Mouse (Mus musculus): ENCODE measurements around the gene Sag. TPM values are rescaled to one million over a fixed set of nuclear protein-coding genes. Genes with fewer than 3 reads are reported as not detected.
A peak's percentile ranks its signal among the peaks of the same experiment; 100 is the strongest.

Gene Sag
- polyA plus RNA-seq, 1 experiment from 2014 or later = 1.3 TPM

DNA sequence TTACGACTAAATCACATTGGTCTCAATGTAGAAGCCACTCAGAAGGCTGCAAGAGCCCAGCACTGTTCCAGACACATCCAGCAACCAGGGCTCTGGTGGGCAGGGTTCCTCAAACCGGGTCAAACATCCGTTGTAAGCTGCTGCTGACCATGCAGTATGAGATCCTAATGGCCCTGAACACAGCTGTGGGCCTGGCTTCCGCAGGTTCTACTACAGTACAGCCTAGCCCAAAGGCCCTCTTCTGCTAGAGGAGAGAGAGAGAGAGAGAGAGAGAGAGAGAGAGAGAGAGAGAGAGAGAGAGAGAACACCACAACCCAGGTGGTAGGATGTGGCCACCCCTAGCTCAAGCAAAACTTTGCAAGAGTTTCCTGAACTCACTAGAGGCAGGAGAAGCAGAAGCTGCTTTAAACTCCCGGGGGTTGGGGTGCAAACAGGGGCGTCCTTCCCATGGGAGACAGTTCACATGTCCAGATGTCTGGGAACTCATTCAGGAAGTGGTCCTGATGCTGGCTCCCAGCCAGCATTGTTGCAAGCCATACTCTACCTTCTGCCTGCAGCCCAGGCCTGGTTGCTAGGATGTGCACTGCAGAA lies 26.2 kb downstream of the Sag start:
- Histone ChIP-seq H3K9ac (replicated peaks; ENCODE audit: low read length) (no peak overlapping the region), H3K27ac (ENCODE audit: low read length) (no peak overlapping the region), H3K9me3 (ENCODE audit: low read length) (no peaks in the 10 kb centered on the region), H3K4me3 (ENCODE audit: low read length) (no peak overlapping the region), H3K4me2 (replicated peaks; ENCODE audit: low read depth, low read length) (no peak overlapping the region), H3K4me1 (ENCODE audit: insufficient read depth, low read length) (peaks cover 5% of the 10 kb centered on the region; the same call in 1 of the 2 replicates), H3K27me3 (ENCODE audit: insufficient read depth, low read length) (no peaks in the 10 kb centered on the region), H3K36me3 (ENCODE audit: insufficient read depth, low read length) (no peaks in the 10 kb centered on the region)
- 0 out of 2 replicates have a peak, but pooled peaks have one; percentile 27 for ATAC-seq (ENCODE audit: low FRiP score, low TSS enrichment)
- WGBS = 55% methylated on average over 6 of the region's 6 CpGs

DNA sequence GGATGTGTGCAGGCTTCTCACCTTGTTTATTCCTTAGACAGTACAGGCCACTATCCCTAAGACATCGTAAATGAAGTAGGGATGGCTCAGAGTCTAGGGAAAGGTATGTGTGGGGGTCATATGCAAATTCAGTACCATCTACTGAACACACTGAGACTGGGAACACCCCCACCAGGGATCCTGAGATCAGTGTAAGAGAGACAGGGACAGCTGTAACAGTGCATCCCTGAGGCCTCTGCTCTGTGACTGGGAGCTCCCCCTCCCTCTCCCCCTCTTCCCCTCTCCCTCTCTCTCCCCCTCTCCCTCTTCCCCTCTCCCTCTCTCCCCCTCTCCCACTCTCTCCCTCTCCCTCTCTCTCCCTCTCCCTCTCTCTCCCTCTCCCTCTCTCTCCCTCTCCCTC lies 33.0 kb downstream of the Sag start:
- H3K4me3 ChIP-seq (ENCODE audit: low read length) = no peak overlapping the region
- H3K9me3 ChIP-seq (ENCODE audit: low read length) = no peaks in the 10 kb centered on the region
- H3K27ac ChIP-seq (ENCODE audit: low read length) = no peak overlapping the region
- 58% methylated on average over 1 of the region's 1 CpGs for WGBS
- H3K36me3 ChIP-seq (ENCODE audit: insufficient read depth, low read length) = no peaks in the 10 kb centered on the region
- ATAC-seq (ENCODE audit: low FRiP score, low TSS enrichment) = peak; percentile 59; the same call in 1 of the 2 replicates
- H3K4me2 ChIP-seq (replicated peaks; ENCODE audit: low read depth, low read length) = no peak overlapping the region
- H3K9ac ChIP-seq (replicated peaks; ENCODE audit: low read length) = no peak overlapping the region
- no peaks in the 10 kb centered on the region for H3K27me3 ChIP-seq (ENCODE audit: insufficient read depth, low read length)
- H3K4me1 ChIP-seq (ENCODE audit: insufficient read depth, low read length) = peaks cover 5% of the 10 kb centered on the region; the same call in 1 of the 2 replicates

- no peak for ATAC-seq (ENCODE audit: low FRiP score, low TSS enrichment)
- no peak overlapping the region for H3K4me2 ChIP-seq (replicated peaks; ENCODE audit: low read depth, low read length)
- no peaks in the 10 kb centered on the region for H3K27me3 ChIP-seq (ENCODE audit: insufficient read depth, low read length)
- H3K36me3 ChIP-seq (ENCODE audit: insufficient read depth, low read length) = no peaks in the 10 kb centered on the region
- H3K4me1 ChIP-seq (ENCODE audit: insufficient read depth, low read length) = peaks cover 5% of the 10 kb centered on the region; the same call in 1 of the 2 replicates
- peak overlapping the region; percentile 38; the same call in 1 of the 2 replicates for H3K27ac ChIP-seq (ENCODE audit: low read length)
- WGBS = 37% methylated on average over 5 of the region's 5 CpGs
- no peaks in the 10 kb centered on the region for H3K9me3 ChIP-seq (ENCODE audit: low read length)
- H3K9ac ChIP-seq (replicated peaks; ENCODE audit: low read length) = no peak overlapping the region
- no peak overlapping the region for H3K4me3 ChIP-seq (ENCODE audit: low read length)
Observed at GRCm38 (mm10) chr1:87837018-87837417, 33.5 kb downstream of the Sag start.

GRCm38 (mm10) chr1:87840411-87841208 lies 37.1 kb downstream of the Sag start:
- peak; percentile 69; the same call in 1 of the 2 replicates for ATAC-seq (ENCODE audit: low FRiP score, low TSS enrichment)
- H3K4me1 ChIP-seq (ENCODE audit: insufficient read depth, low read length) = peaks cover 5% of the 10 kb centered on the region; the same call in 1 of the 2 replicates
- no peaks in the 10 kb centered on the region for H3K9me3 ChIP-seq (ENCODE audit: low read length)
- 29% methylated on average over 11 of the region's 11 CpGs for WGBS
- no peak overlapping the region for H3K4me3 ChIP-seq (ENCODE audit: low read length)
- H3K36me3 ChIP-seq (ENCODE audit: insufficient read depth, low read length) = no peaks in the 10 kb centered on the region
- no peaks in the 10 kb centered on the region for H3K27me3 ChIP-seq (ENCODE audit: insufficient read depth, low read length)
- no peak overlapping the region for H3K4me2 ChIP-seq (replicated peaks; ENCODE audit: low read depth, low read length)
- H3K27ac ChIP-seq (ENCODE audit: low read length) = no peak overlapping the region
- no peak overlapping the region for H3K9ac ChIP-seq (replicated peaks; ENCODE audit: low read length)

GRCm38 (mm10) chr1:87846801-87847474 lies 43.5 kb downstream of the Sag start:
- H3K27me3 ChIP-seq (ENCODE audit: insufficient read depth, low read length) = no peaks in the 10 kb centered on the region
- H3K4me1 ChIP-seq (ENCODE audit: insufficient read depth, low read length) = 0 out of 2 replicates have a peak, but pooled peaks cover 9% of the 10 kb centered on the region
- H3K36me3 ChIP-seq (ENCODE audit: insufficient read depth, low read length) = no peaks in the 10 kb centered on the region
- no peak overlapping the region for H3K4me2 ChIP-seq (replicated peaks; ENCODE audit: low read depth, low read length)
- peak; percentile 83 for ATAC-seq (ENCODE audit: low FRiP score, low TSS enrichment)
- no peak overlapping the region for H3K4me3 ChIP-seq (ENCODE audit: low read length)
- no peaks in the 10 kb centered on the region for H3K9me3 ChIP-seq (ENCODE audit: low read length)
- H3K27ac ChIP-seq (ENCODE audit: low read length) = no peak overlapping the region
- no peak overlapping the region for H3K9ac ChIP-seq (replicated peaks; ENCODE audit: low read length)
- WGBS = 22% methylated on average over 2 of the region's 2 CpGs

DNA sequence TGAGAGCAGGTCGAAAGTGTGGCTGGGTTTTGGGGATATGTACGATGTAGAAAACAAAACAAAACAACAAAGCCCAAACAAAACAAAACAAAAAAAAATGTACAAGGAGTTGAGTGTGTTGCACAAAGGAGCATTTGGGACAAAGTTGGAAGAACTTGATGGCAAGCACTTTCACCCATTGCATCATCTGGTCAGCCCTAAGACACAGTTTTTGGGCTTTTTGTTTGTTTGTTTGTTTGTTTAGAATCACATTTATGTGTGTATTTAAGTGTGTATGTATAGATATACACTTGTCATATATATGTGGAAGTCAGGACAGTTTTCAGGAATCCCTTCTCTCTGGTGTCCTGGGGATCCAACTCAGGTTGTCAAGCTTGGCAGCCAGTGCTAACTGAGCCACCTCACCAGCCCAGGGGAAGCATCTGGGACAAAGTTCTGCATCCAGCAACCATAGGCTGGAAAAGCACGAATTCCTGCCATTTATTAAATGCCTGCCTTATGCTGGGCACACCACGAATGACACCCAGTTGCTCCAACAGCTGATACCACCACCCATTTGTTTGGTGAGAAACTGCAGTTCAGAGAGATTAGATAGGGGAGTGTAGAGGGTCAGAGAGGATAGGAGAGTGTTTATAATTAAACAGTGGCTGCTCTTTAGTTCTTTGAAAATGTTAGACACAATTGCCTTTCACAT lies 44.1 kb downstream of the Sag start:
- Histone ChIP-seq H3K4me2 (replicated peaks; ENCODE audit: low read depth, low read length) (no peak overlapping the region), H3K4me3 (ENCODE audit: low read length) (no peak overlapping the region), H3K27me3 (ENCODE audit: insufficient read depth, low read length) (no peaks in the 10 kb centered on the region), H3K9ac (replicated peaks; ENCODE audit: low read length) (no peak overlapping the region), H3K4me1 (ENCODE audit: insufficient read depth, low read length) (peaks cover 13% of the 10 kb centered on the region; the same call in 1 of the 2 replicates), H3K36me3 (ENCODE audit: insufficient read depth, low read length) (no peaks in the 10 kb centered on the region), H3K27ac (ENCODE audit: low read length) (no peak overlapping the region), H3K9me3 (ENCODE audit: low read length) (no peaks in the 10 kb centered on the region)
- WGBS = 32% methylated on average over 4 of the region's 4 CpGs
- ATAC-seq (ENCODE audit: low FRiP score, low TSS enrichment) = no peak

GRCm38 (mm10) chr1:87848237-87848996 lies 44.9 kb downstream of the Sag start:
- 18% methylated on average over 11 of the region's 11 CpGs for WGBS
- ATAC-seq (ENCODE audit: low FRiP score, low TSS enrichment) = no peak
- Histone ChIP-seq H3K4me3 (ENCODE audit: low read length) (no peak overlapping the region), H3K4me2 (replicated peaks; ENCODE audit: low read depth, low read length) (no peak overlapping the region), H3K36me3 (ENCODE audit: insufficient read depth, low read length) (no peaks in the 10 kb centered on the region), H3K27ac (ENCODE audit: low read length) (no peak overlapping the region), H3K9ac (replicated peaks; ENCODE audit: low read length) (no peak overlapping the region), H3K27me3 (ENCODE audit: insufficient read depth, low read length) (no peaks in the 10 kb centered on the region), H3K4me1 (ENCODE audit: insufficient read depth, low read length) (peaks cover 16% of the 10 kb centered on the region; the same call in 1 of the 2 replicates), H3K9me3 (ENCODE audit: low read length) (no peaks in the 10 kb centered on the region)

DNA sequence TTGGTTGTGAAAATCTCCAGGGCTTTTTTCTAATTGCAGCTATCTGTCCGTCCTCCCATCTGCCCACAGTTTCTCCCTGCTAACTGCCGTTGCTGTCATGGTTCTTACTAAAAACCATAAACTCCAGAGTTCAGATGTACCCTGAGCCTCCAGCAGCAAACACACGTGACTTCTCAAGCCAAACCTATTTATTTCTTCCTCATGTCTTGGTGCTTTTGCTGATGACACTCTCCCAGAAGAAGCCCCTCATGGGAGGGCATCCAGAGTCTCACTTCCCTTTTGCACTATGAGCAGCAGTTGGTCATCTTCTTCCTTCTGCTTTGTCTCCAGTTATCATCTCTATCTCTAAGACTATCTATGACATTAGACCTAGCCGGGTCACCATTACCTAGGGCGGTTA lies 45.8 kb downstream of the Sag start:
- Histone ChIP-seq H3K9me3 (ENCODE audit: low read length) (no peaks in the 10 kb centered on the region), H3K4me3 (ENCODE audit: low read length) (no peak overlapping the region), H3K9ac (replicated peaks; ENCODE audit: low read length) (no peak overlapping the region), H3K27me3 (ENCODE audit: insufficient read depth, low read length) (no peaks in the 10 kb centered on the region), H3K4me2 (replicated peaks; ENCODE audit: low read depth, low read length) (no peak overlapping the region), H3K36me3 (ENCODE audit: insufficient read depth, low read length) (no peaks in the 10 kb centered on the region), H3K27ac (ENCODE audit: low read length) (no peak overlapping the region), H3K4me1 (ENCODE audit: insufficient read depth, low read length) (peaks cover 19% of the 10 kb centered on the region)
- 68% methylated on average over 5 of the region's 5 CpGs for WGBS
- no peak for ATAC-seq (ENCODE audit: low FRiP score, low TSS enrichment)

DNA sequence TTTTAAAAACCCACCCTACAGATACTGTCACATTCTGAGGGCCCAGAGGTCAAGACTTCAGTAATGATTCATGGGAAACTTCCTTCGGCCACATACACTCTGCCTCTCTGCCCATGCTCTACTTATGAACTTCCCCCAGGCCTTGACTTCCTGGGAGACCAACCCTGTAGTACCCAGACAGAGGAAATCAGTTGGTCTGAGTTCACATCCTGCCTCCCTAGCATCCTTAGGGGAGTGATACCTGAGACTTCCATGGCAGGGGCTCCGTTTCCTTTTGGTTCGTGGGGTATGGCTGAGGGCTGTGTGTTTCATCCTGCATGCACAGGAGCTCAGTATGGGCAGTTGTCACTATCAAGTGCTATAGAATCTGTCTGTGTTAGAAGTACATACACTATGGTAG lies 47.9 kb downstream of the Sag start:
- Histone ChIP-seq H3K9ac (replicated peaks; ENCODE audit: low read length) (no peak overlapping the region), H3K9me3 (ENCODE audit: low read length) (no peaks in the 10 kb centered on the region), H3K27ac (ENCODE audit: low read length) (no peak overlapping the region), H3K4me1 (ENCODE audit: insufficient read depth, low read length) (peaks cover 33% of the 10 kb centered on the region), H3K27me3 (ENCODE audit: insufficient read depth, low read length) (no peaks in the 10 kb centered on the region), H3K4me2 (replicated peaks; ENCODE audit: low read depth, low read length) (no peak overlapping the region), H3K4me3 (ENCODE audit: low read length) (no peak overlapping the region), H3K36me3 (ENCODE audit: insufficient read depth, low read length) (no peaks in the 10 kb centered on the region)
- 89% methylated on average over 3 of the region's 3 CpGs for WGBS
- no peak for ATAC-seq (ENCODE audit: low FRiP score, low TSS enrichment)

Data from kidney, embryonic 16.5 days (tissue).